Mouse (Mus musculus) kidney, postnatal 36 days (tissue): ENCODE data around the gene Snrpg.
"Not testable (repeated sequence)": the region's sequence is repeated elsewhere in the genome, so short reads cannot be mapped to it uniquely, and the experiment has no call there.

Source experiments
- DNase-seq, 2 experiments: peaks; one replicate each; pipeline ENCODE4 v3.0.0; 2021 to 2022; ENCODE audit warnings: mixed read lengths in 2 of 2

The Snrpg gene

GRCm38 (mm10) chr6:86368479-86368878, 2.6 kb upstream of the Snrpg start:
- DNase-seq = no peak

GRCm38 (mm10) chr6:86370093-86370713, 901 bp upstream of the Snrpg start:
- DNase-seq = peak in 1 of 2 experiments; percentile 41

- DNase-seq = peak; percentile 97
These were observed 322 bp downstream of the Snrpg start for GRCm38 (mm10) chr6:86371340-86371911.

- no peak for DNase-seq
These were observed 929 bp downstream of the Snrpg start for GRCm38 (mm10) chr6:86371950-86372516.

- no peak for DNase-seq
These were observed 2.5 kb downstream of the Snrpg start for GRCm38 (mm10) chr6:86373556-86373955.

GRCm38 (mm10) chr6:86378341-86378740, 7.2 kb downstream of the Snrpg start:
- DNase-seq = no peak

GRCm38 (mm10) chr6:86380112-86380511, 9.0 kb downstream of the Snrpg start:
- DNase-seq = not testable (repeated sequence)

- DNase-seq = no peak
These were observed 11.4 kb downstream of the Snrpg start for GRCm38 (mm10) chr6:86382551-86382950.

- DNase-seq = no peak
These were observed 12.3 kb downstream of the Snrpg start for GRCm38 (mm10) chr6:86383370-86383769.

- no peak for DNase-seq
These were observed 13.6 kb downstream of the Snrpg start for GRCm38 (mm10) chr6:86384692-86385091.

- DNase-seq = no peak
These were observed 14.4 kb downstream of the Snrpg start for GRCm38 (mm10) chr6:86385362-86386104.

- peak; percentile 78 to 85 for DNase-seq
These were observed 16.2 kb downstream of the Snrpg start for GRCm38 (mm10) chr6:86387313-86387712.

GRCm38 (mm10) chr6:86388461-86388860, 17.4 kb downstream of the Snrpg start:
- DNase-seq = peak; percentile 58 to 70

- DNase-seq = peak in 1 of 2 experiments; percentile 29
These were observed 20.2 kb downstream of the Snrpg start for GRCm38 (mm10) chr6:86391326-86391725.

- peak in 1 of 2 experiments; percentile 30 for DNase-seq
These were observed 22.1 kb downstream of the Snrpg start for GRCm38 (mm10) chr6:86393187-86393586.

- no peak for DNase-seq
These were observed 23.1 kb downstream of the Snrpg start for GRCm38 (mm10) chr6:86394078-86394720.

GRCm38 (mm10) chr6:86395021-86395420, 23.9 kb downstream of the Snrpg start:
- no peak for DNase-seq

GRCm38 (mm10) chr6:86395969-86396368, 24.9 kb downstream of the Snrpg start:
- DNase-seq = no peak

- DNase-seq = peak; percentile 89 to 94
These were observed 25.6 kb downstream of the Snrpg start, which contains the start of gene Pcyox1 for GRCm38 (mm10) chr6:86396581-86397256. Gene Pcyox1 (minus strand): TSS chr6:86397154.

GRCm38 (mm10) chr6:86397257-86397980, 26.3 kb downstream of the Snrpg start:
- DNase-seq = no peak

- no peak for DNase-seq
These were observed 27.9 kb downstream of the Snrpg start for GRCm38 (mm10) chr6:86398986-86399385.

- DNase-seq = no peak
These were observed 28.9 kb downstream of the Snrpg start for GRCm38 (mm10) chr6:86399995-86400394.
